Mouse (Mus musculus): ENCODE data around the gene Cab39.

- no peak for TF ChIP-seq CTCF (IDR thresholded peaks at IDR 0.05)
- no peak for TF ChIP-seq EP300 (IDR thresholded peaks at IDR 0.05)
These were observed 42.6 kb upstream of the Cab39 start for GRCm38 (mm10) chr1:85750650-85751049.

Data from lung, postnatal 0 days (tissue).